Mouse (Mus musculus) MEL (cell line): Measurements from ENCODE around the gene Fryl. TPM values are rescaled to one million over a fixed set of nuclear protein-coding genes. Genes with fewer than 3 reads are reported as not detected.

Source experiments
- DNase-seq: peaks from one replicate; pipeline ENCODE4 v3.0.0; 2011; ENCODE audit warnings: low read depth, low spot score
- H3K27ac ChIP-seq: 2 replicates; pipeline ENCODE4 v1.5.1; 2012; ENCODE audit warnings: low read depth, mild to moderate bottlenecking, control low read depth, low read length, moderate library complexity; ENCODE audit not compliant: control insufficient read depth
- H3K27me3 ChIP-seq, 2 experiments: fragments of 150-350 bp in 1 of 2; sonication (generic) in 1 of 2; 2 replicates each; pipeline ENCODE4 v1.6.1; 2012; ENCODE audit warnings: low read length in 2 of 2, mild to moderate bottlenecking in 2 of 2, improper control_type of control experiment in 1 of 2, moderate library complexity in 1 of 2; ENCODE audit not compliant: insufficient read depth in 2 of 2, control insufficient read depth in 1 of 2
- H3K36me3 ChIP-seq, 2 experiments: 2 replicates each; pipeline ENCODE4 v1.6.1; 2012 to 2014; ENCODE audit warnings: low read length in 2 of 2, improper control_type of control experiment in 1 of 2, inconsistent platforms in 1 of 2, mild to moderate bottlenecking in 1 of 2; ENCODE audit not compliant: insufficient read depth in 2 of 2, control insufficient read depth in 1 of 2
- H3K4me1 ChIP-seq, 2 experiments: fragments of 150-350 bp in 1 of 2; sonication (generic) in 1 of 2; 2 replicates each; pipeline ENCODE4 v1.6.1; 2012; ENCODE audit warnings: low read length in 2 of 2, improper control_type of control experiment in 1 of 2, mild to moderate bottlenecking in 1 of 2; ENCODE audit not compliant: insufficient read depth in 2 of 2, control insufficient read depth in 1 of 2
- H3K4me3 ChIP-seq, 2 experiments: fragments of 150-350 bp in 1 of 2; sonication (generic) in 1 of 2; 2 replicates each; pipeline ENCODE4 v1.5.1; 2012; ENCODE audit warnings: low read depth in 2 of 2, low read length in 2 of 2, mild to moderate bottlenecking in 2 of 2, moderate library complexity in 2 of 2, control low read depth in 1 of 2, improper control_type of control experiment in 1 of 2; ENCODE audit not compliant: control insufficient read depth in 1 of 2, insufficient read depth in 1 of 2
- H3K79me2 ChIP-seq: 2 replicates; pipeline ENCODE4 v1.6.1; 2012; ENCODE audit warnings: mild to moderate bottlenecking, low read length, moderate library complexity; ENCODE audit not compliant: control insufficient read depth, poor library complexity, insufficient read depth
- H3K9ac ChIP-seq: 2 replicates; pipeline ENCODE4 v1.6.1; 2012; ENCODE audit warnings: low read depth, mild to moderate bottlenecking, control low read depth, low read length, moderate library complexity; ENCODE audit not compliant: control insufficient read depth, poor library complexity, severe bottlenecking
- H3K9me3 ChIP-seq: fragments of 150-350 bp; sonication (generic); replicated peaks from 2 replicates; pipeline ENCODE4 v1.6.1; 2012; ENCODE audit warnings: mild to moderate bottlenecking, low read length, improper control_type of control experiment, moderate library complexity; ENCODE audit not compliant: insufficient read depth
- BHLHE40 ChIP-seq: IDR thresholded peaks from 2 replicates; pipeline ENCODE4 v1.6.1; 2012; ENCODE audit warnings: low read depth, mild to moderate bottlenecking, inconsistent platforms, low read length, improper control_type of control experiment, borderline replicate concordance
- CHD2 ChIP-seq: IDR thresholded peaks from 2 replicates; pipeline ENCODE4 v1.6.1; 2011; ENCODE audit warnings: low read length, improper control_type of control experiment
- E2F4 ChIP-seq: IDR thresholded peaks from 2 replicates; pipeline ENCODE4 v1.6.1; 2011; ENCODE audit warnings: low read depth, low read length, improper control_type of control experiment, borderline replicate concordance
- ELF1 ChIP-seq: IDR thresholded peaks from 2 replicates; pipeline ENCODE4 v1.6.1; 2014; ENCODE audit warnings: low read depth, mild to moderate bottlenecking, inconsistent platforms, low read length, improper control_type of control experiment, moderate library complexity
- ETS1 ChIP-seq: IDR thresholded peaks from 2 replicates; pipeline ENCODE4 v1.6.1; 2012; ENCODE audit warnings: low read depth, mild to moderate bottlenecking, inconsistent platforms, low read length, improper control_type of control experiment, moderate library complexity
- GABPA ChIP-seq: IDR thresholded peaks from 2 replicates; pipeline ENCODE4 v1.6.1; 2012; ENCODE audit warnings: low read depth, mild to moderate bottlenecking, inconsistent platforms, low read length, improper control_type of control experiment, moderate library complexity
- GATA1 ChIP-seq: IDR thresholded peaks from 2 replicates; pipeline ENCODE4 v1.6.1; 2011; ENCODE audit warnings: low read depth, low read length, improper control_type of control experiment
- HCFC1 ChIP-seq: IDR thresholded peaks from 2 replicates; pipeline ENCODE4 v1.6.1; 2012; ENCODE audit warnings: low read depth, mild to moderate bottlenecking, inconsistent platforms, low read length, improper control_type of control experiment, moderate library complexity
- MAFK ChIP-seq: IDR thresholded peaks from 2 replicates; pipeline ENCODE4 v1.6.1; 2011; ENCODE audit warnings: low read depth, mild to moderate bottlenecking, low read length, improper control_type of control experiment, borderline replicate concordance
- MAX ChIP-seq: IDR thresholded peaks from 2 replicates; pipeline ENCODE4 v1.6.1; 2011; ENCODE audit warnings: low read length, improper control_type of control experiment
- MEF2A ChIP-seq: IDR thresholded peaks from 2 replicates; pipeline ENCODE4 v1.6.1; 2014; ENCODE audit warnings: low read depth, mild to moderate bottlenecking, inconsistent platforms, low read length, improper control_type of control experiment; ENCODE audit not compliant: poor library complexity, insufficient replicate concordance, severe bottlenecking; ENCODE audit errors: extremely low read depth
- POLR2AphosphoS2 ChIP-seq: IDR thresholded peaks from 2 replicates; pipeline ENCODE4 v1.6.1; 2011; ENCODE audit warnings: low read length, improper control_type of control experiment
- POLR2AphosphoS5 ChIP-seq: IDR thresholded peaks from 2 replicates; pipeline ENCODE4 v1.6.1; 2012; ENCODE audit warnings: low read depth, borderline replicate concordance, mild to moderate bottlenecking, inconsistent platforms, low read length, moderate library complexity, mixed read lengths
- RCOR1 ChIP-seq: IDR thresholded peaks from 2 replicates; pipeline ENCODE4 v1.6.1; 2012; ENCODE audit warnings: low read depth, mild to moderate bottlenecking, inconsistent platforms, low read length, improper control_type of control experiment
- SMC3 ChIP-seq: IDR thresholded peaks from 2 replicates; pipeline ENCODE4 v1.6.1; 2011; ENCODE audit warnings: low read depth, low read length, improper control_type of control experiment
- TBP ChIP-seq: IDR thresholded peaks from 2 replicates; pipeline ENCODE4 v1.8.0; 2011; ENCODE audit warnings: low read depth, low read length, improper control_type of control experiment
- TCF12 ChIP-seq: IDR thresholded peaks from 2 replicates; pipeline ENCODE4 v1.6.1; 2014; ENCODE audit warnings: low read depth, mild to moderate bottlenecking, inconsistent platforms, low read length, improper control_type of control experiment, moderate library complexity
- UBTF ChIP-seq: IDR thresholded peaks from 2 replicates; pipeline ENCODE4 v1.6.1; 2012; ENCODE audit warnings: low read depth, mild to moderate bottlenecking, inconsistent platforms, low read length, improper control_type of control experiment, moderate library complexity, borderline replicate concordance; ENCODE audit not compliant: insufficient read depth
- ZC3H11A ChIP-seq: IDR thresholded peaks from 2 replicates; pipeline ENCODE4 v1.6.1; 2012; ENCODE audit warnings: low read depth, mild to moderate bottlenecking, inconsistent platforms, low read length, improper control_type of control experiment
- ZKSCAN1 ChIP-seq: IDR thresholded peaks from 2 replicates; pipeline ENCODE4 v1.6.1; 2012; ENCODE audit warnings: low read depth, mild to moderate bottlenecking, inconsistent platforms, low read length, improper control_type of control experiment, moderate library complexity
- ZNF384 ChIP-seq: IDR thresholded peaks from 2 replicates; pipeline ENCODE4 v1.6.1; 2012; ENCODE audit warnings: low read depth, mild to moderate bottlenecking, inconsistent platforms, low read length, improper control_type of control experiment
- polyA plus RNA-seq, 2 experiments: library from polyadenylated mRNA; stranded (reverse) in 1 of 2; unstranded in 1 of 2; fragments of >175 nt in 1 of 2; fragments of >200 nt in 1 of 2; gene quantifications; 2 replicates each; pipeline versions ENCODE4 v1.2.1 to v1.2.4; 2012; ENCODE audit warnings: low replicate concordance in 2 of 2, low read depth in 1 of 2; ENCODE audit not compliant: insufficient read length in 2 of 2, insufficient read depth in 1 of 2, missing spikeins in 1 of 2
- total RNA-seq: library from RNA; depleted of rRNA; stranded (reverse); fragments of 300-350 nt; gene quantifications from 2 replicates; pipeline ENCODE4 v1.2.3, GENCODE M21; 2012

The Fryl gene
- total and polyA plus RNA-seq, 3 experiments, result 18.8 to 188 (median 39.7) TPM

DNA sequence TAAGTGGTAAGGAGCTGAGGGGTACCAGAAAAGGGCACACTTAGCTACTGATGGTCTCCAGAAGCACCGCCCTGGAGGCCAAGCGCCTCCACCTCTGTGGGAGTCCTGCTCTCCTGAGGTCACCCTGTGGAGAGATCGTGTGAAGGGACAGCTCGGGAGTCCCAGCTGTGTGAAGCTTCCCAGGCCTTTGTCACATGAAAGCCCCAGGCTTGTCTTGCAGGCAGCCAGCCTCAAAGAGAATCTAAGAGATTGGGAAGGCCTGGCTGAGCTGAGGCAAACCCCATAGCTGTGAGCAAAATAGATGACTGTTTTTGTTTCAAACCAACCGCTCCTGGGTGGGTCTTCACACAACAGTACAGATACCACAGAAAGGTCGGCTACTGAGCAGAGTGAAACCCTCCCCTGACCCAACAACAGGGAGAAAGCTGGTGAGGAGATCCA lies 19.5 kb downstream of the Fryl start:
- no peak for TF ChIP-seq UBTF
- no peak for TF ChIP-seq BHLHE40
- no peak for TF ChIP-seq ELF1
- TF ChIP-seq GABPA, result no peak
- no peak for TF ChIP-seq RCOR1
- no peak for TF ChIP-seq ZC3H11A
- TF ChIP-seq MAX, result no peak
- no peak for TF ChIP-seq MEF2A
- TF ChIP-seq POLR2AphosphoS5, result no peak
- no peak for TF ChIP-seq ETS1
- TF ChIP-seq TBP, result no peak
- no peak for TF ChIP-seq GATA1
- TF ChIP-seq ZKSCAN1, result no peak
- TF ChIP-seq TCF12, result no peak
- Histone ChIP-seq H3K4me3 (no peak overlapping the region), H3K9ac (no peak overlapping the region), H3K36me3 (peaks cover 0 to 24% of the 10 kb centered on the region in 2 experiments), H3K9me3 (no peaks in the 10 kb centered on the region), H3K27ac (no peak overlapping the region), H3K27me3 (no peaks in the 10 kb centered on the region), H3K79me2 (peaks cover 22% of the 10 kb centered on the region), H3K4me1 (peaks cover 25 to 27% of the 10 kb centered on the region in 2 experiments)
- DNase-seq, result no peak

DNA sequence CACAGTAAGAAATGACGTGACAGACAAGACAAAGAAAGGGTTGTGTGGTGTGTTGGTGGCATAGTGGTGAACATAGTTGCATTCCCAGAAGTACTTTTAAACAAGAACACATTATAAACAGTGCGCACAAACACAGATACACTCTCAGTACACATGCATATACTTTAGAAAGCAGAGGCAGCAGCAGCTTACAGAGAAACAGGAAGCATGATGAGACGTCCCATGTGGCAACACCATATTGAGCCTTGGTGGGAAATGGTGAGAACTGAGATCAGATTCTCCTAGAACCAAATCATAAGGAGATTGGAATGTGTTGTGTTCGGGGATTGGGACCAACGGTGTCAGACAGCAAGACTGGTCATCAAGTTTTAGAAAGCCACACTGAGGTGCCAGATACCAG lies 21.2 kb downstream of the Fryl start:
- Histone ChIP-seq H3K27ac (no peak overlapping the region), H3K27me3 (no peaks in the 10 kb centered on the region), H3K79me2 (peaks cover 21% of the 10 kb centered on the region), H3K36me3 (peaks cover 0 to 24% of the 10 kb centered on the region in 2 experiments; a peak in 3 of 4 replicates), H3K4me3 (no peak overlapping the region), H3K4me1 (peaks cover 21 to 29% of the 10 kb centered on the region in 2 experiments), H3K9ac (no peak overlapping the region), H3K9me3 (no peaks in the 10 kb centered on the region)
- TF ChIP-seq ELF1 (no peak), POLR2AphosphoS2 (no peak), TCF12 (no peak), HCFC1 (no peak), E2F4 (no peak), ZNF384 (no peak), UBTF (no peak), SMC3 (no peak), CHD2 (no peak), MAFK (no peak)
- DNase-seq, result no peak
